Mouse (Mus musculus) cerebellum, adult (tissue): ENCODE results near the gene Gm28553.
"Not testable (repeated sequence)": the region's sequence is repeated elsewhere in the genome, so short reads cannot be mapped to it uniquely, and the experiment has no call there.

Experiments
- ATAC-seq: cut with Nextera tagmentation; 2 replicates; pipeline ENCODE4 v1.9.2; 2017; ENCODE audit warnings: mild to moderate bottlenecking, moderate library complexity, mixed read lengths; ENCODE audit not compliant: insufficient number of reproducible peaks, low FRiP score, low TSS enrichment

Gm28553 gene

DNA sequence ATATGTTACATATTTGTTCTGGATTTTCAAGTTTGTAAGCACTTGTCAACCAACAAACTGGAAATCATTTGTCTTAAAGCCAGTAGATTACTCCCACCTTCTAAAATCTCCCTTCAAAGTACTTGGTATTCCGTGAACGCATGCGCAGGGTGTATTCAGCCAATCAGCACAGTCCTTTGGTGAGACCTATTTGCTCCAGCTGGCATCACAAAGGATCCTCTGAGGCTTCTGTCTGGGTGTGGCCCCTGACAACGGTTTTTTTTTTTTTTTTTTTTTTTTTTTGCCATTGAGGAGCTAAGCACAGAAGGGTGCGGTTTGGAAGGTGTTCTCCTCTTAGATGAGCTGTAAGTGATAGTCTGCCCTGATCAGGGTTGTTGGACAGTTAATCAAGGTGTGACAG, at the start of gene Gm28553:
TSS of gene Gm28553 (plus strand) at position 301 of the 400 bp plus-strand sequence.
- ATAC-seq = not testable (repeated sequence)
